Mouse (Mus musculus) adrenal gland, adult 18-20 months (tissue): ENCODE results near the gene Celsr1. TPM values are rescaled to one million over a fixed set of nuclear protein-coding genes. Genes with fewer than 3 reads are reported as not detected.
A peak's percentile ranks its signal among the peaks of the same experiment; 100 is the strongest.

ENCODE experiments used
- DNase-seq, 2 experiments: peaks; one replicate each; pipeline ENCODE4 v3.0.0; 2021 to 2022; ENCODE audit warnings: low spot score in 2 of 2
- total RNA-seq, 2 experiments: library from RNA; stranded (reverse); gene quantifications; 1 replicate in 1 of 2; 2 replicates in 1 of 2; pipeline ENCODE4 v1.2.3; 2021

Gene Celsr1
- total RNA-seq, 2 experiments from 2014 or later: 2.9 to 3.7 TPM

- DNase-seq: no peak
Observed at GRCm38 (mm10) chr15:85966032-85966431, 67.5 kb downstream of the Celsr1 start.

GRCm38 (mm10) chr15:85963279-85963840 lies 70.2 kb downstream of the Celsr1 start:
- DNase-seq: no peak

GRCm38 (mm10) chr15:85962691-85963090 lies 70.9 kb downstream of the Celsr1 start:
- no peak for DNase-seq

- no peak for DNase-seq
Observed at GRCm38 (mm10) chr15:85961651-85962050, 71.9 kb downstream of the Celsr1 start.

- DNase-seq: no peak
Observed at GRCm38 (mm10) chr15:85961131-85961530, 72.4 kb downstream of the Celsr1 start.

- DNase-seq: no peak
Observed at GRCm38 (mm10) chr15:85956202-85956601, 77.4 kb downstream of the Celsr1 start.

- no peak for DNase-seq
Observed at GRCm38 (mm10) chr15:85953458-85953857, 80.1 kb downstream of the Celsr1 start.

GRCm38 (mm10) chr15:85949421-85950164 lies 84.0 kb downstream of the Celsr1 start:
- DNase-seq: no peak

GRCm38 (mm10) chr15:85947967-85948366 lies 85.6 kb downstream of the Celsr1 start:
- DNase-seq: no peak

- no peak for DNase-seq
Observed at GRCm38 (mm10) chr15:85947541-85947940, 86.0 kb downstream of the Celsr1 start.

- DNase-seq: no peak
Observed at GRCm38 (mm10) chr15:85935627-85936049, 97.9 kb downstream of the Celsr1 start.

GRCm38 (mm10) chr15:85928161-85928560 lies 105.4 kb downstream of the Celsr1 start:
- DNase-seq: no peak

GRCm38 (mm10) chr15:85921855-85922254 lies 111.7 kb downstream of the Celsr1 start:
- DNase-seq: no peak

GRCm38 (mm10) chr15:85919892-85920248 lies 113.7 kb downstream of the Celsr1 start:
- no peak for DNase-seq

- no peak for DNase-seq
Observed at GRCm38 (mm10) chr15:85919191-85919891, 114.2 kb downstream of the Celsr1 start.

- peak in 1 of 2 experiments; percentile 63 for DNase-seq
Observed at GRCm38 (mm10) chr15:85913605-85914004, 120.0 kb downstream of the Celsr1 start.

GRCm38 (mm10) chr15:85909931-85910330 lies 123.6 kb downstream of the Celsr1 start:
- no peak for DNase-seq

GRCm38 (mm10) chr15:85909492-85909829 lies 124.1 kb downstream of the Celsr1 start:
- DNase-seq: no peak

GRCm38 (mm10) chr15:85908660-85909491 lies 124.7 kb downstream of the Celsr1 start:
- no peak for DNase-seq

GRCm38 (mm10) chr15:85903826-85904225 lies 129.8 kb downstream of the Celsr1 start:
- no peak for DNase-seq

- DNase-seq: no peak
Observed at GRCm38 (mm10) chr15:85902505-85902904, 131.1 kb downstream of the Celsr1 start.
